Mouse (Mus musculus) liver, adult (tissue): ENCODE results near the gene Il13ra2.
"Not testable (repeated sequence)": the region's sequence is repeated elsewhere in the genome, so short reads cannot be mapped to it uniquely, and the experiment has no call there.

ENCODE experiments used
- GATA4 ChIP-seq: IDR thresholded peaks from 2 replicates; pipeline ENCODE4 v1.6.1; 2014; ENCODE audit warnings: mild to moderate bottlenecking, low read length; ENCODE audit not compliant: insufficient replicate concordance

The Il13ra2 gene

GRCm38 (mm10) chrX:147429129-147429528, at the start of gene Il13ra2:
Gene Il13ra2, minus strand, starts transcription at chrX:147429192.
- no peak for TF ChIP-seq GATA4

DNA sequence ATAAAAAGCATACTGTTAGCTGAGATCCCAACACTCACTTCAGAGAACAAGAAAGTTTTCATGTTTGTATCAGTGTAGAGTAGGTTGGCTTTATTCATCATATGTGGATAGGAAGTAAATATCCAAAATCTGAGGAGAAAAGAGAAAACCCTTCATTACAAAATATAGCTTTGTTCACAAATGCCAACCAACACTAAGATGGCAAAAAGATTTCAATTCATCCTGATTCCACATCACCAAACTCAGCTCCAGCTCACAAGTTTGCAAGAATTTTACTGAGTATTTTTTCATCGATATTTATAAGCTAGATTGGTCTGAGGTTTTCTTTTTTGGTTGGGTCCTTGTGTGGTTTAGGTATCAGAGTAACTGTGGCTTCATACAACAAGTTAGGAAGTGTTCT, 24.6 kb upstream of the Il13ra2 start, which contains the start of gene Vmn1r239-ps:
Vmn1r239-ps (minus strand) TSS at position 101 of the 400 bp plus-strand sequence.
- not testable (repeated sequence) for TF ChIP-seq GATA4

- no peak for TF ChIP-seq GATA4
Measured at GRCm38 (mm10) chrX:147443386-147443785, 14.4 kb upstream of the Il13ra2 start.

DNA sequence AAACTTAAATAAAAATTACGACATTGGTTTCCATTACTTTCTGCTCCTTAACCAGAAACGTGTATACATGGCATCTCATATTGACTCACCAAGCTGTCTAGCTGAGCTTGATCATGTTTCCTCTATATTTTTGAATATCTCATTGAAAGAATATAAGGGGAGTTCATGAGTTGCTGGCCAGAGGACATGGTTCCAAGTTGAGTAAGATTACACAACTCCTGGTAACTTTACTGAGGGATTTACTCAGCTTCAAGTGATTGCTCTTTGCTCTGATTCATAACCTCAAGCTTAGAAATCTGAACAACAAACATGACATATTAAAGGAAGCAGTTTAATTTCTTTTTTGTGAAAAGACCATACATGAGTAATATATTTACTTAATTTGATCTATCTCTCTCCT, 6.4 kb upstream of the Il13ra2 start:
- TF ChIP-seq GATA4: no peak

GRCm38 (mm10) chrX:147429753-147430152, 761 bp upstream of the Il13ra2 start:
- no peak for TF ChIP-seq GATA4

DNA sequence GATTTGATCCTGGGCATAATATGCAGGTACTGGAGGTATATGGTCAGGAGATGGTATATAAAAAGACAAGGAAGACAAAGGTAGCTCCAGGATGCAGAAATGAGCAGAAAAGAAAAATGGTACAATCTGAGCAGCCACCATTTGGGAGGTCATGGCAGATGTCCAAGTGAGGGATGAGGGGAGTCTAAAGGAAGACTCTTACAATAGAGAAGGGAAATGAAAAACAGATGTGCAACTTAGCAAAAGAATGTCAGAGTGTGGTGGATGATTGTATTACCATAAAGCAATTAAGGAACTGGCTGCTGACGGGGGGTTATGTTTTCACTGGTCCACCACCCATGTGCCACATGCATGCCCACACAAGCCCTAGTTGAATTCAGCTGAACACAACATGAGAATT, 35.5 kb downstream of the Il13ra2 start:
- TF ChIP-seq GATA4: no peak

DNA sequence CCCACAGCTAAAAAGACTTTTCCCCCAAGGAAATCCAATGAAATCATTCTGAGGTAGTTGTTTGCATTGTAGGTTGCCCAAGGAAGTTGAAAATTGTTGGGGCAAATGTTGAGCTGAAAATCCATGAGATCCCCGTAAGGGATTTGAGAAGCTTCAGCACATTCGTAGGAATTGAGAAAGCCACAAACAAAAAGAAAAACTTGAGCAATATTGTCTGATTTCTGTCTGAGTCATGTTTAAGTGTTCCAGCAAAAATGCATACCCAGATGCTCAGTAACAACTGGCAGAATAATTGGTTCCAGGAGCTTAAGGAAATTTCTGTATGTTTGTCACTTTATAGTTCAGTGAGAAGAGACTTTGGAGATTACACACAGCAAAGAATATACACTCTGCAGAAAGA, 79.8 kb downstream of the Il13ra2 start:
- TF ChIP-seq GATA4: no peak
